Mouse (Mus musculus): ENCODE measurements around the gene Paxbp1.
A peak's percentile ranks its signal among the peaks of the same experiment; 100 is the strongest.

The Paxbp1 gene

DNA sequence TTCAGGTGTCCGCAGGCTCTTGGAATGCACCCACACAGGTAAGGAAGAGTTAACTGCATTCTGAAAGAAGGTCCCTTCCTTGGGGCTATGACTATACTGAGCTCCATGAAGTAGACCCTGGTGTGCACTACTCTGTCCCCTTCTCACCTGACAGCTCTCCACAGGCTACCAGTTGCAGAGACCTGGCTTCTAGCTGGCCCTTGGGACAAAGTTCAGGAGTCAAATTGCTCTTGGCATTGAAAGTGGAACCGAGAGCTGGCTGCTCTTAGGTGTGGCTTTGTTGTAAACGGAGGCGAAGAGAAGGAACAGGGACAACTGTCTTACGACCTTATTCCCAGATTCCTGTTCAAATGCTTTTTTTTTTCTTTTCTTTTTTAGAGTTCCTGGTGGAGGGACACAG is 10.8 kb upstream of the Paxbp1 start:
- DNase-seq (ENCODE audit: low spot score) = no peak

DNA sequence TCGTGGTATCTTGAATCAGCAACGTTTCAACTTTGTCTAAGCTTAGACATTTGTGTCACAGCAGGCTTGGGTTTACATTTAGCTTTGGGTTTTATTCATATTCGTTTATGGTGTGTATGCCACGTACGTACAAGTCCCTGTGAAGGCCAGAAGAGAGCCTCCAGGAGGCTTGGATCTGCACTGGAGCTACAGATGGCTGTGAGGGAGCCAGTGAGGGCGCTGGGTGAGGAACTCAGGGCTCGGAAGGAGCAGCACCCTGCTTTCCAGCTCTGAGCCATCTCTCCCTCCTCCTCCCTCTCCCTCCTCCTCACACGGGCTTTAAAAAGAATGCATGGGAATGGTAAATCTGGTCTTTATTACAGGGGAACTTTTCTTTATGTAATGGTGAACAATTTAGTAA is 9.3 kb upstream of the Paxbp1 start:
- DNase-seq (ENCODE audit: low spot score) = no peak

DNA sequence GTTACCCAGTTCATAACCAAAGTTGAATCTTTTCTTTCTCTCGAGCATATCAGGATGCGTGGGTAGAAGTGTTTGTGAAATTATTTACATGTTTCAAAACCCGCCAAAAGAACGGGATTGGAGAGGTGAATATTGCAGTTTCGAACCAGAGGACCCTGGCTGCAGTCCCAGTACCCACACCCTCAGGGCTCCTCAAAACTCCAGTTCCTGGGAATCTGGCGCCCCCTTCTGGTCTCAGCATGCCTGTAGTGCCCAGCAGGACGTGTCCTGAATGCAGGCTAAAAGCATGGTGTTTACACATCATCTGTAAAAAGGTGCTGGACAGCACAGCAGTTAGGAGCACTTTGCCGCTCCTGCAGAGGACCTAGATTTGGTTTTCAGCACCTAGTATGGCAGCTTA is 1.2 kb upstream of the Paxbp1 start:
- peak; percentile 66 for DNase-seq (ENCODE audit: low spot score)

DNA sequence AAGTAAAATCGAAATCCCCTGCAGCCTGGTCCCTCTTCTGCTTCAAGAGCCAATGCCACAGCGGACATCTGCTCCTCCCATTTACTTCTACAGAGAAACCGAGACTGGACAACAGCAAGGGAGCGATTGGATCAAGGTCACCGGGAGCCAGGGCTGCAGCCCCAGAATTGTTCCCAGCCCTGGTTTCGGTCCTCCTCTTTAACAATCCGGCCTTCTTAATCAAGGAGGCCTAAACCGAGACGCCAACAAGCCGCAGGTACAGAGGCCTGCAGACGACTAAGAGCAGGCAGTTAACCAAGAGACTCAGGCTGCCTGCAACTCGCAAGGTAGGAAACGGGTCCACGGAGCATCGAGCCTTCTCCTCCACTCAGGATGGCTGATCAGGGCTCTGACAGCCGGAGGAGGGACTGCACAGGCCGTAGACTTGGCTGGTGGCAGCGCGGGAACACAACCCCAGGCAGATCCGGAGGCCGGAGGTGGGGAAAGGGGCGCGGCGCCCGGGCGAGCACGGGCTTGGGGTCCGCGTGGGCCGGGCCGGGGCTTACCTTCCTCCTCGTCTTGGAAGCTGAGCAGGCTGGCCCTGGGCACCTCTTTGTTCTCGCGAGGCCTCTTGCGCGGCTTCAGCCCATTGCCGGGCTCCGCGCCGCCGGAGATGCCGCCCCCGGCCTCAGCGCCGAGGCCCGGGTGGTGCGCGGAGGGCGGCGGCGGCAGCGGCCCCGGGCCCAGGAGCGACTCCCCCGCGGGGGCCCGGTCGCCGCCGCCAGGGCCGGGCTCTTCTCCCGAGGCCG is 688 bp downstream of the Paxbp1 start:
- DNase-seq (ENCODE audit: low spot score) = peak; percentile 61

DNA sequence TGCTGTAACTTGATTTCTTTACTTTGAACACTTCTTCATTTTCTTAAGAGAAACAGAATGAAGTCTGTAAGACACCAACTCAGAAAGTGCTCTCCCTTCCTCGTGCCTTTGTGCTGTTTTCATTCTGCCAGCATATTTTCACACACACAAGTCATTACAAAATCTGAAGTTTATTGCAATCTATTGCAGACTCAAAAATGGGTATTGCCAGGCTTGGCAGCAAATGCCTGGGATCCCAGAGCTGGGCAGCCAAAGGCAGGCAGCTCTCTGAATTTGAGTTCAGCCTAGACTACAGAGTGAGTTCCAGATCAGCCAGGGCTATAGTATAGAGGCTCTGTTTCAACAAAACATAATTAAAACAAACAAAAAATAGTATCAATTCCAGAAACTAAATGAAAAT is 1.7 kb downstream of the Paxbp1 start:
- DNase-seq (ENCODE audit: low spot score) = no peak

DNA sequence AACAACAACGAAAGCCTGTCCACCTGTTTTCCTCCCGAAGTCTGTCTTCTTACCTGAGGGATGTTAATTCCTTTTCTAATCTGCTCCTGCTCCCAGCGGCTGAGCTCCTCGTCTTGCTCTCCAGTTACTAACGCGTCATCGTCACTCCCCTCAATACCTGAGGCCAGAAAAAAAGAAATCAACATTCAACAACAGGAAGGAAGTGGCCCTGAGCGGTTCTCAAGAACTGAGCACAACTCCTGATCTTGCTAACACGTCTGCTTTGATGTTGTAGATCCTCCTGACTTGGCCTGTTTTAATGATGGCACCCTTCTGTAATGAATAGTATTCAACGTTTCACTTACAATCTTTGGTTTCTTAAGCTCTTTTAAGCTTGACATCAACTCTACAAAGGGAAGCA is 8.5 kb downstream of the Paxbp1 start:
- no peak for DNase-seq (ENCODE audit: low spot score)

DNA sequence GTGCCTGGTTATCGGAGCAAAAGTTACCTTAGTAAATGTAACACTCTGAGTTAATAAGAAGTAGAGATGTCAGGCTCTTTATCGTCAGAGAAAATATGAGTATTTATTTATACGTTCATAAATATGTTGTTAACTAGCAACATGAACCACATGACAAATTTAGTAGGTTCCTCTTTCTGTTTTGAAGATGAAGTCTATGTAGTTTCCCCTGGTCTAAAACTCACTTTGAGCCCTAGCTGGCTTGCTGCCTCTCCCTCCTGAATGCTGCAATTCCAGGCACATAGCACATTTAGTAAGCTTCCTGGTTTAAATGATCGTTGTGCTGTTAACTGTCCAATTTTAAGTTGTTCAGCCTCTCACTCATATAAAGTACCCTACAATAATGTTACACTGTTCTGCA is 13.6 kb downstream of the Paxbp1 start:
- DNase-seq (ENCODE audit: low spot score) = no peak

DNA sequence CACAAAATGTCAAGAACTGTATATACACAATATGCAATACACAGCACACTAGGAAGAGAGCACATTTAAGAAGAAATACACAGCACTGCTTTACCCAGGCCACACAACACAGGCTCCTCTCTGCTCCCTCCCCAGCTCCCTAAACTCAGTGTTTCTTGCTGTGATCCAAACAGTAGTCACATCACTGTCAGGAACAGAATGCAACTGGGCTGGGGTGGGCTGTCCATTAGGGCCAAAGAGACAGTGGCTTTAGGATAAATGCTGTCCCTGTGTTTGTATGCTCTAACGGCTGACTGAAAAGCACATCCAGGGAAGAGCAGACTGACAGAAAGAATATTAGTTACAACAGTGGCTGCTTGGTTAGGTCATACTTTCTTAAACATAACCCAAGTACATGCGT is 14.4 kb downstream of the Paxbp1 start:
- no peak for DNase-seq (ENCODE audit: low spot score)

DNA sequence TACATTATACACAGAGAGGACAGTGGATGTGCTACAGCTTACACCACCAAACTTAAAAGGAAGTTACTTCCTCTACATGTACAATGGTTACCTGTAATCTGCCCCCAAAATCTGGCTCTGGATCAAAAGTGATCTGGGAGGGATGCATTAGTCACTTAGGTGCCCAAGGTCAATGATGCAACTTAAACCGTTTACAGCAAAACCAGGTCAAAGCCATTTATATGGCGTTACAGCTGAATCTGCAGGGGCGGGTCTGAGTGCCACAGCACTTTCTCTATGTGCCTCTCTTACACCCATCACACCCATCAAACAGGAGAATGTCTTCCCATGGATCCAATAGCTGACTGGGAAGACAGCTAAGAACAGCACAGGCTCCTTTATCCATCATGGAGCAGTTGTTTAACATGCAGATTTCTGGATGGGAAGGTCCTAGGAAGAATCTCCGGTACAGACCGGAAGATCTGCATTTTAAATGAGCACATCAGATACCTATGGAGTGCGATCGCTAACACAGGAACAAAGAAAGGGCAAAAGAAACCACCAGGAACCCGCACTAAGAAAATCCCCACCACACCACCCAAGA is 15.1 kb downstream of the Paxbp1 start:
- no peak for DNase-seq (ENCODE audit: low spot score)

DNA sequence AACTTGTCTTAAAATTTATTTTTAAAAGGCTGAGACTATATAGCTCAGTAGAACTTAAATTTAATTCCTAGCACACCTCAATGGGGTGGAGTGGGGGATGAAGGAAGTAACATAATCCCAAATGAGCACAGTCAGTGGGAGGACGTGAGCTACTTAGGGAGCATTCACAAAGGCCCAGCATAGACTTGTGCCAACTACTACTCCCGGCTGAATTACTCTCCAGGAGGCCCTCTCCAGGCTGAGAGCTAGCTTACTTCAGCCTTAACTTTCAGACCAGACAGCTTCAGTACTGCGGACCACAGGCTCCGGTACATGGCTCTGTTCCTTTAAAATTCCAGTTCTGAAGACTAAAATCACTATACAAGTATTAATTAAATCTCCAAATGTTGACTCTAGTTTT is 18.1 kb downstream of the Paxbp1 start:
- DNase-seq (ENCODE audit: low spot score) = no peak

DNA sequence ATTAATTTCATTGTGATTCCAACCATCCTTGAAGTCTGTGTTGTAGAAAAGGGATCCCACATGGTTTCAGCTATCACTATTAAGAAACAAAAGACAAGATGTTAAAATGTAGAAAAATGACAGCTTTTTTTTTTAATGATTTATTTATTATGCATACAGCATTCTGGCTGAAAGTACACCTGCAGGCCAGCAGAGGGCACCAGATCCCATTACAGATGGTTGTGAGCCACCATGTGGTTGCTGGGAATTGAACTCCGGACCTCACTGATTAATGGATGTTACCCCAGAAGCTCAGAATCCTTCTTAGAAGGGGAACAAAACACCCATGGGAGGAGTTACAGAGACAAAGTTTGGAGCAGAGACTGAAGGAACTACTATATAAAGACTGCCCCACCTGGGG is 21.0 kb downstream of the Paxbp1 start:
- peak; percentile 21 for DNase-seq (ENCODE audit: low spot score)

DNA sequence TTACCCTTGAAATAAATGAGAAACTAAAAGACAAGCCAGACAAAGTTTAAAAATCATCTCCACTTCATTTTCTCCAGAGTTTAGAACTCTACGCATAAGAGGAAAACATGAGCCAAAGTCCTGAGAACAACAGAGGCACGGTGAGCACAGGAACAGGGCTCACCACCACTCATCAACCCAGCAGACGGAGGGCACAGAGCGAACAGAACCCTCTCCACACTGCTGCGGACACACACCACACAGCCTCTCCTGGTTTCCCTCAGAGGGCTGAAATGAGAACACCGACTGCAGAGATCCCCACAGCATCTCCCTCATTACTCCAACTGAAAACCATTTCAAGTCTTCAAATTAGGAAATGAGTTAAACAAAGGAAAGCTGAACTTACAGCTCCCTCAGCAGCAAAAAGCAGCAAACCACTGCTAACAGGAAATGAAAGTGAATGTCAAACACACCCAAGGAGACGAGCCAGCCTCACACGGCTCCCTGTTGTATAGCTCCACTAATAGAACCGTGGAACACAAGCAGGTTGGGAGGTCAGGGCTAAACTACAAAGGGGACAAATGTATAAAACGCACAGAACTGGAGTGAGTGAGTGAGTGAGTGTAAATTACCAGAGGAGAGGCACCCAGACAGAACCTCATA is 23.4 kb downstream of the Paxbp1 start:
- no peak for DNase-seq (ENCODE audit: low spot score)

DNA sequence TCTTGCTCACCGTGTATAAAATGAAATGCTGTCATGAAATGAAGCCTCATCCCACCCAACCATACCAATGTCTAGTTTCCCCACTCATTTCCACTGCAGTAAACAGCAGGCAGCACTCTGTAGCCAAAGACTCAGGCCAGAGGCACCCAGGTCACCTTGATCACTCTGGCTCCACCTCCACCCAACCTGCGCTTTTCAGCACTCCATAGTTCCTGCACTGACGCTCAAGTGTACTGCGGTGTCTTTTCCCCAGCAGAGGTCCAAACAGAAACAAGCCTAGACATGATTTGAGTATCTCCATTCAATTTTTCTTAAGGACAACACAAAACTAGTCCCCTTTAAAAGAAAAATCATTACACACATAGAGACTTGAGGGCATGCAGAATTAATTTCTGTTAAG is 24.9 kb downstream of the Paxbp1 start:
- DNase-seq (ENCODE audit: low spot score) = no peak

DNA sequence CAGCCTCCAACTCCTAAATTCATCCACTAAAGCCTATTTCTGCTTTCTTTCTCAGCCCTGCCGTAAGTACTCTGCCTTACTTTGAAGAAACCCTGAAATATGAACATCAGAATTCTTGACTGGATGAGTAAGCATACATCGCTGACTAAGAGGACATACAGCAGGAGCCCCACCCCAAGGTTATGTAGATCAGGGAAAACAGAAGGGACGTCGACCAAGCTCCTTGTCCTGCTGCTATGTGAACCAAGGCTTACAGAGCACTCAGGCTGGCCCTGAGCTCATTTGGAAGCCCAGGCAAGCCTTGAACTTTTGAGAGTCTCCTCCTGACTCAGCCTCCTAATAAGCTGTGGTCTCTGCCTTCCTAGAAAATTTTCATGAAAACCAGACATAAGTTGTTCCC is 28.6 kb downstream of the Paxbp1 start:
- no peak for DNase-seq (ENCODE audit: low spot score)

DNA sequence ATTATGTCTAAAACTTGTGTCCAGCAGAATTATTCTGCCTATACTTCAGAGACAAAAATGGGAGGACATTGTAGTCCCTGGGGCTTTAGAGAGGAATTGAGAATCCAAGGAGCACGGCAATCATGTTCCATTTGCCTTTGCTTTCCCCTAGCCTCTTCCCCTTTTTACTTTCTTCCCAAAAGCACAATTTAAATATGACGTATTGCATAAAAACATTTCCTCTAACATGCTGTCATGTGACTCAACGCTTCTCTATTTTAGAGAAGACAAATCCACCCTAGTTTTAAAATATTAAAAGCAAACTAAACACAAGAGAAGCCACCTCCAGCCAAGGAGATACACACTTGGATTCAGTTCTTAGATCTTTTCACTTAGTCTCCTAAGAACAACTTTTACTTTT is 32.5 kb downstream of the Paxbp1 start:
- DNase-seq (ENCODE audit: low spot score) = no peak

DNA sequence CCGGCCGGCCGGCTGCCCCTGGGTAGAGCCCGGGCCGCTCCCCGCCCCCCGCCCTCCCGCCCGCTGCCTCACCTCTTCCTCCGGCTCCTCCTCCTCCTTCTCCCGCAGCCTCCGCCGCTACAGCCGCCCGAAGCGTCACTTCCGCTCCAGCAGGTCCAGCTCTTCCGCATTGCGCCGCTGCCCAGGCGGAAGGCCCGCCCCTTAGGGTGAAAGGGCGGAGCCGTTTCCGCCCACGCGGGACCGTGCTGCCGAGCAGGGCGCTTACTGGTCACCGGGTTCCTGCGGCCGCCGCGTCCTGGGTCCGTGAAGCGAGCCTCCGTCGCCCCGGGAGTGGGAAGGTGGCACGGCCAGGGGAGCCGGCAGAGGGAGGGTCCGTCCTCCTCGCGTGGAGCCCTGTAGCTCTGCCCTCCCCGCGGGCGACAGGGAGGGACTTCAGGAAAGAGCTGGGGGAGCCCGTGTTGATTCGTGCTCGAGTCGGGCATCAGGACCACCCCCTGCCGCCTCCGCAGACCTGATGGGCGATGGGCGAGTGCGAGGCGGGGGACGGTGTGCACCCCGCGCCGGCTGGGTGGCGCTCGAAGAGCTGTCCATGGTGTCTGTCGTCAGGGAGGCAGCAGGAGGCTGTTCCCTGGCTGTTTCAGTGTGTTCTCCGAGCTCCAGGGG is 33.2 kb downstream of the Paxbp1 start, which contains the start of gene Synj1:
Synj1 (minus strand) TSS at position 288 of the 663 bp plus-strand sequence.
- DNase-seq (ENCODE audit: low spot score) = peak; percentile 92

DNA sequence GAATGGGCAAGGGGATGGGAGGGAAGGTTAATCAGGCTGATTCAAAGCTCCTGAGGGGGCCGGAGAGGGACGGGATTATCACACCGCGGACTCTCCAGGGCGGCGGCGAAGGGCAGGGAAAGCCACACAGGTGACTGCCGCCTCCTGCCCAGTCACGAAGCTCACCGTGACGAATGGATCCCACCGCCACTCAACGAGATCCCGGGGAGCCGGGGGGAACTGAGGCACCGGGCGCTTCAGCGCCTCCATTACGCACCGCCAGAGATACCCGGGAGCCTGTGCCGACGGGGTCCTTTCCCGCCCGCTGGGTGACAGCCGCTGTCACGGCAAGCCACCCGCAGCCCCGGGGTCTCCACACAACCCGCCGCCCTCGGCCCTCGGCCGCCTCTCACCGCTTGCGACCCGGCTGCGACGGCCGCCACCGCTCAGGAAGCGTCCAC is 33.7 kb downstream of the Paxbp1 start:
- DNase-seq (ENCODE audit: low spot score) = no peak

DNA sequence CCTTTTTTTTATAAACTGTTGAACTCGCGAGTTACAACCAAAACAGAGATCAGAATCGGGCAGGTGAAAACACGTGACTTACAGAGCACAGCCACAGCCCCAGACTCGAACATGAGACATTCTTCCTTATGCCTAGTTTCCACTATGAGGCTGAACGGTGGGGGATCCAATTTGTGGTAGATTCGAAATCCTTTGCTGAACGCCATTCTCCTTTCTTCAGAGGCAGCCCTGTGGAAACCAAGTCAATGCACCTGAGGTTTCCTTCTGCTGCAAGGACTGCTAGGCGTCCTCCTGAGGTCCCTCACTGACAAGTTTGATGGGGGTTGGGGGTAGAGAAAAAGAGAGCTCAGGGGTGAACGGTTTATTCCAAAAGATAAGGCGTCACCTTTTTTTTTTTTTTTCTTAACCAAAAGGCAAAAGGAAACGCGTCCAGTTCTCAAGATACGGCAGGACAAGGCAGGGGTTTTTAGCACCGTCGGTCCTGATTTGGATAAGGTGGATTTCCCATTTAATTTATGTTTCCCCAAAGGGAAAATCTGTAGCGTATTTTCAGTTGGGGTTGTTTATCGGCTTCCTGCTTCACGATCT is 34.3 kb downstream of the Paxbp1 start:
- peak; percentile 32 for DNase-seq (ENCODE audit: low spot score)

DNA sequence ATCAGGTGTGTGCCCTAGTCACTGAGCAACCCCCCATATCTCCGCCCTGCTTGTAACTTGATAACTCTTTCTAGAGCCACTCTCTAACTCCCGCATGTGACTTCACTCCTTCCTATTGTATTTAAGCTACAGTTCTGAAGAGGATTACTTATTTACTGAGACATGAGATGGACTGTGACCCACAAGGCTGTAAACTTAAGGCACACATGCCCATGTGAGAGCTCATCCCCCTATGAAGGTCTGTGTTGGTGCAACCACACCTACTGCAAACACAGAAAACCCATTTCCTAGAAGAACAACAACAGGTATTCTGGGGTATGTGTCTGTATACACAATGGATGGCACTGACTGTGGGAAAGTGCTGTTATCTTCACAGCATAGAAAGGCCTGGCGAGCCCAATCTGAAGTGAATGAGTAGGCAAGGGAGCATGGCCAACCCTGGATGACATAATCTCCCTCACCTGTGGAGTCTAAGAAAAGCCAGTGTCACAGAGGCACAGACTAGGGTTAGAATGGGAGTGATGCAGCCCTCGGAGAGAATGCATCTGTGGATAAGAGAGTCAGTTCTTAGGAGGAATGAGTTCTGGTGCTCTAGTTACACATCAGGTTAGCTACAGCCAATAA is 39.3 kb downstream of the Paxbp1 start:
- no peak for DNase-seq (ENCODE audit: low spot score)

DNA sequence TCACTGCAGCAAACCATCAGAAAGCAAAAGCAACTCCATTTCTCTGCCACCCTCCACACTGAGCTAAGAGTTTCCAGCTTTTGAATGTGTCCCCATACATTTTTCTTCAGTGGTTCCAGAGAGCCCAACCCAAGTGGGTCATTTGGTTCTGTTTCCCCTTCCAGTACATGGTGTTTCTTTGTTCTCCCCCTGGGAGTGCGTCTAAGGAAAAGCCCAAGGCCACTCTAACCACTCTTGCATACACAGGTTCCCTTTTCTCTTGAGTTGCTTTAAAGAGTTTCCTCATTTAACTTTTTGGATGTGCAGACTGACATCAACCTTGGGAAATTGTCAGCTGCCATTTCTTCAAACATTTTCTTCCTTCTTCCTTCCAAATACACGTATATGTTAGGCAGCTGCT is 43.2 kb downstream of the Paxbp1 start:
- DNase-seq (ENCODE audit: low spot score) = no peak

DNA sequence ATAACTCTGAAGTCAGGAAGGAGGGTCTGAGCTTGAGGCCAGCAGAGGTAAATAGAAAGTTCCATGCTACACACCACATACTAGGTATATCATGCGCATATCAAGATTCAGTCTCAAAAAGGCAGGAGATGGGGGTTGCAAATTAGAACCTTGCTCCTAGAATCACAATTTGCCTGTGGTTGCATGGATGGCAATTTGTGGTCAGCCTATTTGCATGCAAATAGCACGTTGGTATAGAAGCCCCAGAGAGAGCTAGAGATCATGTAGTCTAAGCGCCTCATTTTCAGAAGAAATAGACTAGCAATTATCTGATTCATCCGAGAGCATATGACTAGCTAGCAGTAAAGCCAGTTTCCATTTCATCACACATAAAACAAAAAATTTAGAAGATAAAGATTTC is 44.5 kb downstream of the Paxbp1 start:
- no peak for DNase-seq (ENCODE audit: low spot score)

DNA sequence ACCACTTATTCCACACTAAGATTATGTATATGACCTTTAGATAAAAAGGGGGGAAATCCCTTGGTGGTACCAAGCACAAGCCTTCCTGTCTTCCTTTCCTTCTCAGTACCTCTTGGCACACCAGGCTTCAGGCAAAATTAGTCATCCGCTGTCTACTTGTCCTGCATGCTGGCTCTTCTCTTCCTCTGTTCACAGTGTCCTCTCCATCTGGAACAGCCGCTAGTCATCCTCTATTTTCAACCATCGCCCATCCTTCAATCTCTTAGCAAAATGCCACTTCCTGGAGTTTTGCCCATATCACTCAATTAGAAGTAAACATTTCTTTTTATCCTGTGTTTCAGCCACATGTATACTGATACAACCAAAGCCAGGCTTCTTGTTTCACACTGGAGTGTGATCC is 46.5 kb downstream of the Paxbp1 start:
- DNase-seq (ENCODE audit: low spot score) = no peak

Measured in retina, embryonic 14.5 days (tissue).